Mouse (Mus musculus): ENCODE measurements around the gene Reck. TPM values are rescaled to one million over a fixed set of nuclear protein-coding genes. Genes with fewer than 3 reads are reported as not detected.
A peak's percentile ranks its signal among the peaks of the same experiment; 100 is the strongest.

The Reck gene
- polyA plus RNA-seq, 1 experiment from 2014 or later, result 10.2 TPM

- no peak for ATAC-seq (ENCODE audit: low FRiP score, low TSS enrichment)
- WGBS, result 33% methylated on average over 3 of the region's 3 CpGs
- no peaks in the 10 kb centered on the region; the same call in 1 of the 2 replicates for H3K4me1 ChIP-seq (replicated peaks; ENCODE audit: control insufficient read depth, insufficient read depth)
These were observed 104.4 kb downstream of the Reck start for GRCm38 (mm10) chr4:43979746-43980145.

DNA sequence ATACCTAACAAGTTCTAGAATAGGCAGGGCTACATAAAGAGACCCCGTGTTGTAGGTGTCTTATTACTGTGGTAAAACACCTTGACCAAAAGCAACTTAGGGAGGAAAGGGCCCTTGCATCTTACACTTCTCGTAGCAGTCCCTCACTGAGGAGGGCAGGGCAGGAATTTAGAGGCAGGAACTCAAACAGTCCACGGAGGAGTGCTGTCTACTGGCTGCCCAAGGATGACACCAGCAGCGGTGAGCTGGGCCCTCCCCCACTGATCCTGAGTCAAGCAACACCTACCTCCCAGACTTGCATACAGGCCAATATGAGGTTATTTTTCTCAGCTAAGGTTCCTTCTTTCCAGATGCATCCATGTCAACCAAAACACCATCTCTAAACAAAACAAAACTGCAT, 104.9 kb downstream of the Reck start:
- Histone ChIP-seq H3K4me3 (ENCODE audit: low read depth, low read length) (no peak overlapping the region), H3K27ac (replicated peaks) (no peak overlapping the region), H3K9ac (ENCODE audit: low read length) (no peak overlapping the region), H3K27me3 (ENCODE audit: control insufficient read depth, insufficient read depth, low read length) (no peaks in the 10 kb centered on the region), H3K4me1 (replicated peaks; ENCODE audit: control insufficient read depth, insufficient read depth) (no peaks in the 10 kb centered on the region; the same call in 1 of the 2 replicates), H3K9me3 (ENCODE audit: control insufficient read depth, low read length) (no peaks in the 10 kb centered on the region), H3K4me2 (replicated peaks; ENCODE audit: low read depth) (no peak overlapping the region), H3K36me3 (ENCODE audit: control insufficient read depth, insufficient read depth, low read length) (no peaks in the 10 kb centered on the region)
- WGBS, result 83% methylated on average over 4 of the region's 4 CpGs
- no peak for DNase-seq (ENCODE audit: low spot score)
- no peak for ATAC-seq (ENCODE audit: low FRiP score, low TSS enrichment)
- TF ChIP-seq CTCF (IDR thresholded peaks at IDR 0.05; ENCODE audit: low read depth), result no peak
- no peak for TF ChIP-seq EP300 (optimal IDR thresholded peaks at IDR 0.05)

More at GRCm38 (mm10) chr4:43979746-43980145, 104.4 kb downstream of the Reck start:
- TF ChIP-seq EP300 (optimal IDR thresholded peaks at IDR 0.05) (no peak), CTCF (IDR thresholded peaks at IDR 0.05; ENCODE audit: low read depth) (no peak)
- Histone ChIP-seq H3K4me2 (replicated peaks; ENCODE audit: low read depth) (no peak overlapping the region), H3K9me3 (ENCODE audit: control insufficient read depth, low read length) (no peaks in the 10 kb centered on the region), H3K36me3 (ENCODE audit: control insufficient read depth, insufficient read depth, low read length) (no peaks in the 10 kb centered on the region), H3K27me3 (ENCODE audit: control insufficient read depth, insufficient read depth, low read length) (no peaks in the 10 kb centered on the region), H3K9ac (ENCODE audit: low read length) (no peak overlapping the region), H3K27ac (replicated peaks) (no peak overlapping the region), H3K4me3 (ENCODE audit: low read depth, low read length) (no peak overlapping the region)
- no peak for DNase-seq (ENCODE audit: low spot score)

GRCm38 (mm10) chr4:43980846-43981245, 105.5 kb downstream of the Reck start:
- Histone ChIP-seq H3K36me3 (ENCODE audit: control insufficient read depth, insufficient read depth, low read length) (no peaks in the 10 kb centered on the region), H3K27ac (replicated peaks) (no peak overlapping the region), H3K4me3 (ENCODE audit: low read depth, low read length) (no peak overlapping the region), H3K4me1 (replicated peaks; ENCODE audit: control insufficient read depth, insufficient read depth) (no peaks in the 10 kb centered on the region; the same call in 1 of the 2 replicates), H3K9me3 (ENCODE audit: control insufficient read depth, low read length) (no peaks in the 10 kb centered on the region), H3K9ac (ENCODE audit: low read length) (no peak overlapping the region), H3K4me2 (replicated peaks; ENCODE audit: low read depth) (no peak overlapping the region), H3K27me3 (ENCODE audit: control insufficient read depth, insufficient read depth, low read length) (no peaks in the 10 kb centered on the region)
- 93% methylated on average over 6 of the region's 6 CpGs for WGBS
- DNase-seq (ENCODE audit: low spot score) (no peak), ATAC-seq (ENCODE audit: low FRiP score, low TSS enrichment) (no peak)
- TF ChIP-seq EP300 (optimal IDR thresholded peaks at IDR 0.05) (no peak), CTCF (IDR thresholded peaks at IDR 0.05; ENCODE audit: low read depth) (no peak)

- no peak overlapping the region for H3K9ac ChIP-seq (ENCODE audit: low read length)
- ATAC-seq (ENCODE audit: low FRiP score, low TSS enrichment) (no peak), DNase-seq (ENCODE audit: low spot score) (no peak)
- WGBS, result 83% methylated on average over 7 of the region's 7 CpGs
- no peak overlapping the region for H3K4me3 ChIP-seq (ENCODE audit: low read depth, low read length)
- TF ChIP-seq CTCF (IDR thresholded peaks at IDR 0.05; ENCODE audit: low read depth) (no peak), EP300 (optimal IDR thresholded peaks at IDR 0.05) (no peak)
- no peaks in the 10 kb centered on the region for H3K9me3 ChIP-seq (ENCODE audit: control insufficient read depth, low read length)
- H3K27ac ChIP-seq (replicated peaks), result no peak overlapping the region
- no peak overlapping the region for H3K4me2 ChIP-seq (replicated peaks; ENCODE audit: low read depth)
- H3K27me3 ChIP-seq (ENCODE audit: control insufficient read depth, insufficient read depth, low read length), result no peaks in the 10 kb centered on the region
- no peaks in the 10 kb centered on the region; the same call in 1 of the 2 replicates for H3K4me1 ChIP-seq (replicated peaks; ENCODE audit: control insufficient read depth, insufficient read depth)
- H3K36me3 ChIP-seq (ENCODE audit: control insufficient read depth, insufficient read depth, low read length), result no peaks in the 10 kb centered on the region
These were observed 105.9 kb downstream of the Reck start for GRCm38 (mm10) chr4:43981251-43981650.

GRCm38 (mm10) chr4:43982053-43982732, 106.9 kb downstream of the Reck start:
- Histone ChIP-seq H3K27me3 (ENCODE audit: control insufficient read depth, insufficient read depth, low read length) (no peaks in the 10 kb centered on the region), H3K4me2 (replicated peaks; ENCODE audit: low read depth) (peak overlapping the region; percentile 57), H3K27ac (replicated peaks) (no peak overlapping the region), H3K4me1 (replicated peaks; ENCODE audit: control insufficient read depth, insufficient read depth) (no peaks in the 10 kb centered on the region; the same call in 1 of the 2 replicates), H3K4me3 (ENCODE audit: low read depth, low read length) (peak overlapping the region; percentile 24; the same call in 1 of the 2 replicates), H3K36me3 (ENCODE audit: control insufficient read depth, insufficient read depth, low read length) (no peaks in the 10 kb centered on the region), H3K9me3 (ENCODE audit: control insufficient read depth, low read length) (no peaks in the 10 kb centered on the region), H3K9ac (ENCODE audit: low read length) (peak overlapping the region; percentile 59; the same call in 1 of the 2 replicates)
- peak; percentile 91 for ATAC-seq (ENCODE audit: low FRiP score, low TSS enrichment)
- WGBS, result 1% methylated on average over 24 of the region's 24 CpGs
- peak; percentile 94 for DNase-seq (ENCODE audit: low spot score)
- TF ChIP-seq EP300 (optimal IDR thresholded peaks at IDR 0.05) (no peak), CTCF (IDR thresholded peaks at IDR 0.05; ENCODE audit: low read depth) (peak; percentile 97)

GRCm38 (mm10) chr4:43983181-43983580, 107.9 kb downstream of the Reck start, which contains the start of gene Ccin:
Gene Ccin (plus strand): TSS chr4:43983483.
- H3K4me2 ChIP-seq (replicated peaks; ENCODE audit: low read depth), result peak within 1 kb of the TSS; percentile 57
- no peaks in the 10 kb centered on the region for H3K36me3 ChIP-seq (ENCODE audit: control insufficient read depth, insufficient read depth, low read length)
- DNase-seq (ENCODE audit: low spot score), result no peak
- peak within 1 kb of the TSS; percentile 59; the same call in 1 of the 2 replicates for H3K9ac ChIP-seq (ENCODE audit: low read length)
- no peaks in the 10 kb centered on the region for H3K27me3 ChIP-seq (ENCODE audit: control insufficient read depth, insufficient read depth, low read length)
- WGBS, result 76% methylated on average over 11 of the region's 11 CpGs
- peak within 1 kb of the TSS; percentile 24; the same call in 1 of the 2 replicates for H3K4me3 ChIP-seq (ENCODE audit: low read depth, low read length)
- no peaks in the 10 kb centered on the region for H3K9me3 ChIP-seq (ENCODE audit: control insufficient read depth, low read length)
- TF ChIP-seq CTCF (IDR thresholded peaks at IDR 0.05; ENCODE audit: low read depth), result no peak
- TF ChIP-seq EP300 (optimal IDR thresholded peaks at IDR 0.05), result no peak
- no peak for ATAC-seq (ENCODE audit: low FRiP score, low TSS enrichment)
- H3K27ac ChIP-seq (replicated peaks), result no peak within 1 kb of the TSS
- H3K4me1 ChIP-seq (replicated peaks; ENCODE audit: control insufficient read depth, insufficient read depth), result no peaks in the 10 kb centered on the region; the same call in 1 of the 2 replicates

All from stomach, postnatal 0 days (tissue).